In the genomic region with DNA sequence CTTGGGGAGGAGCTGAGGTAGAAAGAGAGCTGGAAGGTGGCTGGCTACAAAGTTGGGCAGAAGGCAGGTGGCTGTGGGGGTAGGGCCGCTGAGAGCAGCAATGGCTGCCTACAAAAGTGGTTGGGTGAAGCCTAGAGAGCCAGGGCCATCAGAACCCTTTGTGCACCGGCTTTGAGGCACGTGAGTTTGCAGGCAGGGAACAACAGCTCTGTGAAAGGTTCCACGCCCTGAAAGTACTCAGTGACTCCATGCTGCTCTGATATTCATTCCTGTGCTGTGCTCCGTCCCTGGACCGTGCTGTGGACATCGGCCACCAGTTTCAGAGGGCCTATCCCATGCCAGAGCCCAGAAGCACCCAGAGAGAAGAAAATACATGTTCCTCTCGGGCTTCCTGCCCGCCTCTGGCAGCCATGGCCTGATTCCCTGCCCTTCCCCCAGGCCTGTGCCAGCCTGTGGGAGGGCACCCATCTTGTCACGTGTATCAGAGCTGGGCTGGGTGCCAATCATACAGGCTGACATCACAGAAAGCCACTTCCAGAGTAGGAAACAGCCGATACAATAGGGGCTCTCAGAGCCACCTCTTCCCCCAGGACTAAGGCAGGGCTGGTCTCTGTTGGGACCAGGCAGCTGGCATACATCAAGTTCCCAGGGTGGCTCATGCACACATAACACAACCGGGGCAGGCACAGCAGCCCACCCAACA, we compare ENCODE assay signal across 9 mouse cellular contexts.
DNase-seq lines count a peak whose midpoint lies in the region; ATAC-seq lines count a peak whose summit lies in the region.
"Had no signal": no experiment of that assay in that cellular context is flagged by ENCODE, and none has a peak within 500 bp of the region (broad histone marks: within the 10 kb centered on the region; RNA-seq: fewer than 3 reads in every experiment).

No protein-coding gene starts in this region.

- H3K4me3 ChIP-seq in hindbrain, embryonic 12.5 days: no peak overlapping the region
- H3K4me3 ChIP-seq in midbrain, embryonic 13.5 days (replicated peaks): no peak overlapping the region

- H3K27me3 ChIP-seq in hindbrain, embryonic 12.5 days: peaks cover 18% of the 10 kb centered on the region; the same call in 1 of the 2 replicates
- H3K27me3 ChIP-seq in midbrain, embryonic 13.5 days: peaks cover 26% of the 10 kb centered on the region; the same call in 1 of the 2 replicates

- ATAC-seq in hindbrain, embryonic 12.5 days (ENCODE audit: low FRiP score): peak; percentile 58
- ATAC-seq in midbrain, embryonic 13.5 days: peak; percentile 81
- ATAC-seq: Patski had no signal

- peaks cover 6% of the 10 kb centered on the region; the same call in 1 of the 2 replicates for H3K36me3 ChIP-seq in hindbrain, embryonic 12.5 days
- H3K36me3 ChIP-seq in midbrain, embryonic 13.5 days: peaks cover 1% of the 10 kb centered on the region

- peak; percentile 31 for DNase-seq in 416B (ENCODE audit: low read depth)
- DNase-seq in brain, adult 2 months (ENCODE audit: low read depth, low spot score): peak; percentile 96
- DNase-seq in frontal cortex, postnatal 10 days (ENCODE audit: low spot score in 2 of 2): peak; percentile 85 to 86
- DNase-seq in layer of hippocampus, postnatal 10 days (ENCODE audit: low spot score in 2 of 2): peak; percentile 94 to 95
- DNase-seq in testis, postnatal 10 days (ENCODE audit: low spot score): peak; percentile 87
- DNase-seq in natural killer cell, adult 2 months (ENCODE audit: low spot score in 2 of 2): no peak

- WGBS in hindbrain, embryonic 12.5 days: 77% methylated on average over 12 of the region's 12 CpGs
- WGBS in midbrain, embryonic 13.5 days: 68% methylated on average over 12 of the region's 12 CpGs

- H3K27ac ChIP-seq in hindbrain, embryonic 12.5 days: 0 out of 2 replicates have a peak overlapping the region, but pooled peaks have one; percentile 35
- peak overlapping the region; percentile 36 for H3K27ac ChIP-seq in midbrain, embryonic 13.5 days

- no peak overlapping the region for H3K4me2 ChIP-seq in hindbrain, embryonic 12.5 days (replicated peaks)
- H3K4me2 ChIP-seq in midbrain, embryonic 13.5 days (replicated peaks): no peak overlapping the region

- peaks cover 16% of the 10 kb centered on the region for H3K4me1 ChIP-seq in hindbrain, embryonic 12.5 days
- H3K4me1 ChIP-seq in midbrain, embryonic 13.5 days (replicated peaks): peaks cover 45% of the 10 kb centered on the region

- H3K9ac ChIP-seq in hindbrain, embryonic 12.5 days: no peak overlapping the region
- no peak overlapping the region for H3K9ac ChIP-seq in midbrain, embryonic 13.5 days (replicated peaks)

- H3K9me3 ChIP-seq in hindbrain, embryonic 12.5 days (replicated peaks): no peaks in the 10 kb centered on the region
- no peaks in the 10 kb centered on the region for H3K9me3 ChIP-seq in midbrain, embryonic 13.5 days

Comparison
In these comparisons a context has a peak if more than half of its experiments do, and no peak if none do; other contexts are left out.
1. DNase-seq: peak in 416B (single experiment), brain, adult 2 months (single experiment), frontal cortex, postnatal 10 days (2 of 2), layer of hippocampus, postnatal 10 days (2 of 2) and testis, postnatal 10 days (single experiment); none in natural killer cell, adult 2 months (0 of 2).